Mouse (Mus musculus) stomach, embryonic 16.5 days (tissue): ENCODE results near the gene Gm28360. TPM values are rescaled to one million over a fixed set of nuclear protein-coding genes. Genes with fewer than 3 reads are reported as not detected.
"Not testable (repeated sequence)": the region's sequence is repeated elsewhere in the genome, so short reads cannot be mapped to it uniquely, and the experiment has no call there.

Experiments used
- ATAC-seq: fragments of 200-750 bp; cut with Nextera tagmentation; 2 replicates; pipeline ENCODE4 v1.8.0; 2017; ENCODE audit warnings: moderate number of reproducible peaks, moderate TSS enrichment; ENCODE audit not compliant: insufficient read depth, low FRiP score
- H3K27ac ChIP-seq: fragments of 300-500 bp; sonication (generic); 2 replicates; pipeline ENCODE4 v1.5.1; 2014; ENCODE audit warnings: low read length
- H3K27me3 ChIP-seq: fragments of 300-500 bp; sonication (generic); 2 replicates; pipeline ENCODE4 v1.6.1; 2014; ENCODE audit warnings: low read length, control low read depth, mixed read lengths; ENCODE audit not compliant: control insufficient read depth, insufficient read depth
- H3K36me3 ChIP-seq: fragments of 300-500 bp; sonication (generic); 2 replicates; pipeline ENCODE4 v1.6.1; 2014; ENCODE audit warnings: low read length; ENCODE audit not compliant: control insufficient read depth, insufficient read depth
- H3K4me1 ChIP-seq: fragments of 300-500 bp; sonication (generic); 2 replicates; pipeline ENCODE4 v1.6.1; 2014; ENCODE audit warnings: low read length, control low read depth, mixed read lengths; ENCODE audit not compliant: control insufficient read depth, insufficient read depth
- H3K4me2 ChIP-seq: fragments of 300-500 bp; sonication (generic); 2 replicates; pipeline ENCODE4 v1.6.1; 2014; ENCODE audit warnings: low read depth, low read length, mixed read lengths
- H3K4me3 ChIP-seq: fragments of 300-500 bp; sonication (generic); replicated peaks from 2 replicates; pipeline ENCODE4 v1.5.1; 2014; ENCODE audit warnings: mild to moderate bottlenecking, low read length
- H3K9ac ChIP-seq: fragments of 300-500 bp; sonication (generic); 2 replicates; pipeline ENCODE4 v1.6.1; 2014; ENCODE audit warnings: low read length
- H3K9me3 ChIP-seq: fragments of 300-500 bp; sonication (generic); replicated peaks from 2 replicates; pipeline ENCODE4 v1.6.1; 2016; ENCODE audit warnings: low read length, control low read depth; ENCODE audit not compliant: control insufficient read depth
- WGBS: fragments of 180-500 bp; shearing (Covaris S2); extraction: QIAGEN DNeasy Blood & Tissue Kit; methylation state at CpG from one replicate; pipeline ENCODE4 v1.1.7; 2014; 5-methylcytosine and 5-hydroxymethylcytosine counted together
- polyA plus RNA-seq: library from polyadenylated mRNA; unstranded; fragments of >200 nt; fragmentation: Nextera tagmentation; extraction: Ambion mirVana; gene quantifications from 2 replicates; pipeline ENCODE4 v1.2.1, GENCODE M21; 2015

Gm28360 gene
- not detected in 2 replicates for polyA plus RNA-seq

GRCm38 (mm10) chr1:117829781-117830180 is at the start of gene Gm28360:
Gm28360 (plus strand) TSS chr1:117830081.
- not testable (repeated sequence) for H3K4me1 ChIP-seq

GRCm38 (mm10) chr1:117780833-117781232 is 49.0 kb upstream of the Gm28360 start, which contains the start of gene B020011L13Rik:
B020011L13Rik (plus strand) TSS chr1:117781133.
- not testable (repeated sequence) for H3K9me3 ChIP-seq, H3K4me3 ChIP-seq, H3K36me3 ChIP-seq, H3K27ac ChIP-seq, H3K4me2 ChIP-seq, H3K4me1 ChIP-seq, H3K9ac ChIP-seq, H3K27me3 ChIP-seq, ATAC-seq
- WGBS = 69% methylated on average over 3 of the region's 3 CpGs

More at GRCm38 (mm10) chr1:117829781-117830180, at the start of gene Gm28360:
- H3K4me2 ChIP-seq, ATAC-seq, H3K4me3 ChIP-seq, H3K9ac ChIP-seq, H3K27me3 ChIP-seq, H3K9me3 ChIP-seq, H3K27ac ChIP-seq, H3K36me3 ChIP-seq: not testable (repeated sequence)
- 59% methylated on average over 5 of the region's 5 CpGs for WGBS

DNA sequence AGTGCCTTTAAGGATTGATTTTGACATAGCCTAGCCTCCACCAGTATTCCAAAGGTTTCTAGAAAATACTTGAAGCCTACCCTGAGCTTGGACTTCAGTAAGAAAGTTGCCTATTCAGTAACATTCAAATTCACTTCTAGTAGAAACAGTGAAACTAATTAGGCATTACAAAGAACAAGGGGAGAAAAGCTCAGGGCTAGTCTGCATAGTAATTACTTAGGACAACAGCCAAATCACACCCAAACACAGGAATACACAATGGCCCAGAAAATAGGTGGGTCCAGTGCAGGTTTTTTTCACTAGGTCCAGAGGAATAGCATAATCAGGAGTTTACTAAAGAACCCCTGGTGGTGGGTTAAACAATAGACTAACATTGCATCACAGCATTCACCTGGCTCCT is 13.6 kb upstream of the Gm28360 start:
- not testable (repeated sequence) for H3K9me3 ChIP-seq, H3K9ac ChIP-seq, H3K27ac ChIP-seq, H3K4me1 ChIP-seq, H3K27me3 ChIP-seq, H3K36me3 ChIP-seq, H3K4me2 ChIP-seq, ATAC-seq, H3K4me3 ChIP-seq

GRCm38 (mm10) chr1:117851718-117852117 is 21.8 kb downstream of the Gm28360 start:
- not testable (repeated sequence) for H3K4me2 ChIP-seq, H3K27me3 ChIP-seq, H3K36me3 ChIP-seq, H3K27ac ChIP-seq, ATAC-seq, H3K9me3 ChIP-seq, H3K4me1 ChIP-seq, H3K4me3 ChIP-seq, H3K9ac ChIP-seq
- 85% methylated on average over 3 of the region's 3 CpGs for WGBS

Other genes starting within 250 kb of the Gm28360 start
- gene Gm28363, start 132.9 kb upstream of the Gm28360 start, polyA plus RNA-seq = not detected in 2 replicates
- not detected in 2 replicates for gene B020011L13Rik, start 48.9 kb upstream of the Gm28360 start, polyA plus RNA-seq
- not detected in 2 replicates for gene Gm28168, start 97.9 kb downstream of the Gm28360 start, polyA plus RNA-seq
- gene Gm7145, start 135.9 kb downstream of the Gm28360 start, polyA plus RNA-seq = not detected in 2 replicates